Mouse (Mus musculus): ENCODE data around the gene Znrd1as.

DNA sequence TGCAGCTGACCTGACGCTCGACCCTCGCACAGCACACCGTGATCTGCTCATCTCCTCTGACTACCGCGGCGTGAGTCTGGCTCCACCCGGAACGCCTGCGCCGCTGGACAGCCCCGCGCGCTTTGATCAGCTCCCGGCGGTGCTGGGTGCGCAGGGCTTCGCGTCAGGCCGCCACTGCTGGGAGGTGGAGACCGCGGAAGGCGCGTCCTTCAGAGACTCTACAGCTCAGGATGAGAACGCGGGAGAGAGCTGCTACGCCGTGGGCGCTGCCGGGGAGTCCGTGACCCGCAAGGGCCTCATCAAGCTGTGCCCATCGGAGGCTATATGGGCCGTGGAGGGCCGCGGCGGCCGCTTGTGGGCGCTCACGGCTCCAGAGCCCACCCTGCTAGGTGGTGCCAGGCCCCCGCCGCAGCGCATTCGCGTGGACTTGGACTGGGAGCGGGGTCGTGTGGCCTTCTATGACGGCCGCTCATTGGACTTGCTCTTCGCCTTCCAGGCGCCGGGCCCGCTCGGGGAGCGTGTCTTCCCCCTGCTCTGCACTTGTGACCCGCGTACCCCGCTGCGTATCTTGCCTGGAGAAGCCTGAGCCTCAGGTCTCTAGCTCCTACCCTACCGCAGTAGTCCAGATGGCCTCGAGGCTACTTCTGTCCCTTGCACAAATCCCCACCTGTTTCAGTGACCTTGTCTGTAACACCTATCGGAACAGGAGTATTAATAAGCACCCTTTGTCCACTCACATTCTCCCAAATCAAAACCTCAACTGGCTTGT lies 11.2 kb upstream of the Znrd1as start:
- no peak for TF ChIP-seq CTCF (IDR thresholded peaks at IDR 0.05; ENCODE audit: extremely low read depth, insufficient read depth, low read length)
- TF ChIP-seq POLR2A (IDR thresholded peaks at IDR 0.05; ENCODE audit: extremely low read depth, insufficient read depth, low read length) = peak; percentile 33

Data from cortical plate, adult 2 months (tissue).